Mouse (Mus musculus): Measurements from ENCODE around the gene Parp2. TPM values are rescaled to one million over a fixed set of nuclear protein-coding genes. Genes with fewer than 3 reads are reported as not detected.
"Not testable (repeated sequence)": the region's sequence is repeated elsewhere in the genome, so short reads cannot be mapped to it uniquely, and the experiment has no call there.

The Parp2 gene
- polyA plus RNA-seq, 1 experiment from 2014 or later: 40.9 TPM

GRCm38 (mm10) chr14:50795261-50795935, 12.2 kb upstream of the Parp2 start:
- no peak for DNase-seq (ENCODE audit: low spot score)
- Histone ChIP-seq H3K27me3 (ENCODE audit: control insufficient read depth, insufficient read depth, low read length) (no peaks in the 10 kb centered on the region), H3K9me3 (ENCODE audit: control insufficient read depth, low read length) (no peaks in the 10 kb centered on the region), H3K4me1 (replicated peaks; ENCODE audit: control insufficient read depth, insufficient read depth, low read length) (no peaks in the 10 kb centered on the region), H3K36me3 (replicated peaks; ENCODE audit: control insufficient read depth, insufficient read depth) (no peaks in the 10 kb centered on the region), H3K27ac (no peak overlapping the region), H3K4me3 (replicated peaks; ENCODE audit: low read length) (no peak overlapping the region), H3K9ac (no peak overlapping the region), H3K4me2 (replicated peaks) (no peak overlapping the region)
- WGBS: 93% methylated on average over 24 of the region's 24 CpGs
- ATAC-seq (ENCODE audit: low FRiP score): no peak

GRCm38 (mm10) chr14:50795965-50796364, 11.7 kb upstream of the Parp2 start:
- Histone ChIP-seq H3K27me3 (ENCODE audit: control insufficient read depth, insufficient read depth, low read length) (no peaks in the 10 kb centered on the region), H3K9me3 (ENCODE audit: control insufficient read depth, low read length) (no peaks in the 10 kb centered on the region), H3K9ac (no peak overlapping the region), H3K27ac (no peak overlapping the region), H3K4me3 (replicated peaks; ENCODE audit: low read length) (no peak overlapping the region), H3K4me2 (replicated peaks) (no peak overlapping the region), H3K4me1 (replicated peaks; ENCODE audit: control insufficient read depth, insufficient read depth, low read length) (no peaks in the 10 kb centered on the region), H3K36me3 (replicated peaks; ENCODE audit: control insufficient read depth, insufficient read depth) (no peaks in the 10 kb centered on the region)
- no peak for DNase-seq (ENCODE audit: low spot score)
- no peak for ATAC-seq (ENCODE audit: low FRiP score)
- WGBS: 89% methylated on average over 4 of the region's 4 CpGs

DNA sequence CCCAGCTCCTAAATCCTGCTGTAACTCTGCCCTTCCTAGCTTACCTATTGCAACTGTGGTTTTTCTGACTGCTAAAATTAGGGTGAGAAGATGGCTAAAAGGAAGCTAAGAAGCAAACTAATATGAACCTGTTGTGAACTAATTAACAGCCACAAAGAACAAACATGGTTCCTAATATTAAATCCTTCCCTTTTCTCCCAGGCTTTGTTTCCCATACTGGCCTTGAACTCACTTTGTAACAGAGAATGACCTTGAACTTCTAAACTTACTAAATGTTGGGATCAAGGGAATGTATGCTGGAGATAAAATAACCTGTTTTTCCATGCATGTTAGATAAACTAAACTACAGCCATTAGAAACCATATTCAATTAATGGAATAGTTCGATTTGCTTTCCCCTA, 11.2 kb upstream of the Parp2 start:
- H3K4me3 ChIP-seq (replicated peaks; ENCODE audit: low read length): no peak overlapping the region
- no peak overlapping the region for H3K27ac ChIP-seq
- no peaks in the 10 kb centered on the region for H3K9me3 ChIP-seq (ENCODE audit: control insufficient read depth, low read length)
- WGBS: 88% methylated on average over 1 of the region's 1 CpGs
- H3K27me3 ChIP-seq (ENCODE audit: control insufficient read depth, insufficient read depth, low read length): no peaks in the 10 kb centered on the region
- ATAC-seq (ENCODE audit: low FRiP score) (no peak), DNase-seq (ENCODE audit: low spot score) (no peak)
- no peaks in the 10 kb centered on the region for H3K36me3 ChIP-seq (replicated peaks; ENCODE audit: control insufficient read depth, insufficient read depth)
- no peaks in the 10 kb centered on the region for H3K4me1 ChIP-seq (replicated peaks; ENCODE audit: control insufficient read depth, insufficient read depth, low read length)
- no peak overlapping the region for H3K4me2 ChIP-seq (replicated peaks)
- H3K9ac ChIP-seq: no peak overlapping the region

GRCm38 (mm10) chr14:50798512-50798911, 9.1 kb upstream of the Parp2 start:
- DNase-seq (ENCODE audit: low spot score) (no peak), ATAC-seq (ENCODE audit: low FRiP score) (no peak)
- H3K4me3 ChIP-seq (replicated peaks; ENCODE audit: low read length): no peak overlapping the region
- H3K9me3 ChIP-seq (ENCODE audit: control insufficient read depth, low read length): no peaks in the 10 kb centered on the region
- no peaks in the 10 kb centered on the region for H3K36me3 ChIP-seq (replicated peaks; ENCODE audit: control insufficient read depth, insufficient read depth)
- no peak overlapping the region for H3K9ac ChIP-seq
- H3K27me3 ChIP-seq (ENCODE audit: control insufficient read depth, insufficient read depth, low read length): no peaks in the 10 kb centered on the region
- 68% methylated on average over 2 of the region's 2 CpGs for whole genome bisulfite sequencing
- H3K27ac ChIP-seq: no peak overlapping the region
- no peaks in the 10 kb centered on the region for H3K4me1 ChIP-seq (replicated peaks; ENCODE audit: control insufficient read depth, insufficient read depth, low read length)
- H3K4me2 ChIP-seq (replicated peaks): no peak overlapping the region

DNA sequence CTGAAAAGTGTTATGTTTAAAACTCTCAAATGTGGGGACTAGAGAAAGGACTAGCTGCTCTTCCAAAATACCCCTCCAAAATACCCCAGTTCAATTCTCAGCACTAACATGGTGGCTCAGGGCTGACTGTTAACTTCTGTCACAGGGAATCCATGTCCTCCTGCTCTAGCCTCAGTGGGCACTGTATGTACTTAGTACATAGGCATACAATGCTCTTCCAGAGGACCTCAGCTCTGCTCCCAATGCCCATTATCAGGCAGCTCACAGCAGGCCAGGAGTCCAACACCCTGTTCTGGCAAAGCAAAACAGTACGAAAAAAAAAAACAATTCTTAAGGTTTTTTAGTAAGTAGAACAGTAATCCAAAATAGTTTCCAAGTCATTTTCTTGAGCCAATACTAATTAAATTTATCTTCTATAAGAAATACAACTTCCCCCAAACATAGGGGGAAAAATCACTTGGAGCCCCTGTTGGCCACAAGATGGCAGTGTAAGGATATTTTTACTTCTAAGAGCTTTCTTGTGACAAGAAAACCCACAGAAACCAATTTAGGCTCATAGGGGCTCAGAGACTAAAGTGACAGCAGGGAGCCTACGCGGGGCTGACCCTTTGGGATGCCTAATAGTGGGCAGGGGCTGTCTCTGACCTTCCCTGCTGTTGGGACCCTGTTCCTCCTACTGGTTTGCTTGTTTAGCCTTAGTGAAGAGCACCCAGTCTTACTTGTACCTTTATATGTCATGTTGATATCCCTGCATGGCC, 8.0 kb upstream of the Parp2 start:
- WGBS: 3% methylated on average over 3 of the region's 3 CpGs
- H3K4me2 ChIP-seq (replicated peaks): no peak overlapping the region

DNA sequence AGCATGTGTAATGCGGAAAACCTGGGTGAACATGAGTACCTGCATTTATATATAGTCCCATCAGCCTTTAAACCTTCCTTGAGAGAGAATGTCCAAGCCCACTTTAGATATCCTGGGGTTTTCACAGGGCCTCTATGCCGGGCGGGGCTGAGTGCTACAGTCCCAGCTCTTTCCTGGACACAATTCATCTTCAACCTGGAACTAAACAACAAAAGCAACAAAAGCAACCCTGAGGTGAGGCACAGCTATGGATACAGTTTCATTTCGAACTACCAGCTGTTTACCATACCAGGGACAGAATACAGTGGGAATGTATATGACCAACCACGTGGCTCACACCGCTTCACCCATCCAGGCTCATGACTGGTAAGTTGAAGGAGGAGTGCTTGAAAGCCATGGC, 5.2 kb upstream of the Parp2 start:
- Histone ChIP-seq H3K36me3 (replicated peaks; ENCODE audit: control insufficient read depth, insufficient read depth) (no peaks in the 10 kb centered on the region), H3K27me3 (ENCODE audit: control insufficient read depth, insufficient read depth, low read length) (no peaks in the 10 kb centered on the region), H3K4me1 (replicated peaks; ENCODE audit: control insufficient read depth, insufficient read depth, low read length) (0 out of 2 replicates have a peak, but pooled peaks cover 7% of the 10 kb centered on the region), H3K9ac (no peak overlapping the region), H3K4me3 (replicated peaks; ENCODE audit: low read length) (no peak overlapping the region), H3K9me3 (ENCODE audit: control insufficient read depth, low read length) (no peaks in the 10 kb centered on the region), H3K4me2 (replicated peaks) (no peak overlapping the region), H3K27ac (no peak overlapping the region)
- 87% methylated on average over 6 of the region's 6 CpGs for WGBS
- no peak for DNase-seq (ENCODE audit: low spot score)
- no peak for ATAC-seq (ENCODE audit: low FRiP score)

More for the DNA sequence above, 8.0 kb upstream of the Parp2 start:
- Histone ChIP-seq H3K36me3 (replicated peaks; ENCODE audit: control insufficient read depth, insufficient read depth) (no peaks in the 10 kb centered on the region), H3K27ac (no peak overlapping the region), H3K4me3 (replicated peaks; ENCODE audit: low read length) (no peak overlapping the region), H3K9me3 (ENCODE audit: control insufficient read depth, low read length) (no peaks in the 10 kb centered on the region), H3K27me3 (ENCODE audit: control insufficient read depth, insufficient read depth, low read length) (no peaks in the 10 kb centered on the region), H3K9ac (no peak overlapping the region), H3K4me1 (replicated peaks; ENCODE audit: control insufficient read depth, insufficient read depth, low read length) (no peaks in the 10 kb centered on the region)
- DNase-seq (ENCODE audit: low spot score) (peak; percentile 78), ATAC-seq (ENCODE audit: low FRiP score) (no peak)

DNA sequence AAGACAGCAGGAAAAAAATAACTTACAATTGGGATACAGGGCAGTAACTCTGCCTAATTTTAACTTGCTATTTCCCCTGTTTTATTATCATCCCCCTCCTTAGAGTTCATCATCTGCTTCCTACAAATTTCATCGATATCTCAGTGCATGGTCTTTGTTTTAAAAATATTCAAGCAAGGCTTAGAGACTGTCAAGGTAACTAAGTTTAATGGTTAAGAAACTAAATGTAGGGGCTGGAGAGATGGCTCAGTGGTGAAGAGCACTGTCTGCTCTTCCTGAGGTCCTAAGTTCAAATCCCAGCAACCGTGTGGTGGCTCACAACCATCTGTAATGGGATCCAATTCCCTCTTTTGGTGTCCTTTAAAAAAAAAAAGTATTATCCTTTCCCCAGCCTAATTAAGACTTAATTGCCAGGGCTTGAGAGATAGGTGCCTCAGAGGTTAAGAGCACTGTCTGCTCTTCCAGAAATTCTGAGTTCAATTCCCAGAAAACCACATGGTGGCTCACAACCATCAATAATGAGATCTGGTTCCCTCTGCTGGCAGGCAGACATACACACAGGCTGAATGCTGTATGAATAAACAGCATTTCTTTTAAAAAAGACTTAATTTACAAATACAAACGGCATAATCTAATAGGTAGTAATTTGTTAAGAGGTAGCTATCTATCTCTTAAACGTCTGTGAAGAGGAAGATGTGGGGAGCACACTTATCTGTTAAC, 4.6 kb upstream of the Parp2 start:
- WGBS: 68% methylated on average over 4 of the region's 4 CpGs
- peak; percentile 48 for DNase-seq (ENCODE audit: low spot score)

DNA sequence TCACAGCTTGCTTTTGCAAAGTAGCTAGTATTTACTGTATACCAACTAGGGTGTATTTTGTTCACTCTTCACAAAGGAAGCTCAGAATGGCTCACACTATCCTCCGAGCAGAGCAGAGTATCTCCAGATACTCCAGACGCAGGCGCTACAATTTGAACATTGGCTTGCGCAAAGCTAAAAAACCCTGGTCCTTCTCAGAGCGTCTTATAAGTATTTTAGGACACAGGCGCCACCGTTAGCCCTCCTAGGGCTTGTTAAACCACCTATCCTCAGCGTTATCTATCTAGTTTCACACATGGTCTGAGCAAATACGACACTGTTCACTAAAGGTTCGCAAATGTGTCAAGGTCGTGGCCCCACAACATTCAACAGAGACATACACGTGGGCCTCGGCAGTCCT, 3.0 kb upstream of the Parp2 start:
- DNase-seq (ENCODE audit: low spot score): no peak
- no peaks in the 10 kb centered on the region for H3K27me3 ChIP-seq (ENCODE audit: control insufficient read depth, insufficient read depth, low read length)
- H3K36me3 ChIP-seq (replicated peaks; ENCODE audit: control insufficient read depth, insufficient read depth): no peaks in the 10 kb centered on the region
- no peak for ATAC-seq (ENCODE audit: low FRiP score)
- no peaks in the 10 kb centered on the region for H3K9me3 ChIP-seq (ENCODE audit: control insufficient read depth, low read length)
- H3K4me1 ChIP-seq (replicated peaks; ENCODE audit: control insufficient read depth, insufficient read depth, low read length): 0 out of 2 replicates have a peak, but pooled peaks cover 12% of the 10 kb centered on the region
- H3K4me3 ChIP-seq (replicated peaks; ENCODE audit: low read length): no peak overlapping the region
- H3K4me2 ChIP-seq (replicated peaks): no peak overlapping the region
- 75% methylated on average over 13 of the region's 13 CpGs for WGBS
- H3K27ac ChIP-seq: no peak overlapping the region
- H3K9ac ChIP-seq: no peak overlapping the region

More for the DNA sequence above, 4.6 kb upstream of the Parp2 start:
- 0 out of 2 replicates have a peak, but pooled peaks cover 7% of the 10 kb centered on the region for H3K4me1 ChIP-seq (replicated peaks; ENCODE audit: control insufficient read depth, insufficient read depth, low read length)
- H3K4me2 ChIP-seq (replicated peaks): no peak overlapping the region
- H3K9ac ChIP-seq: no peak overlapping the region
- no peak overlapping the region for H3K4me3 ChIP-seq (replicated peaks; ENCODE audit: low read length)
- no peaks in the 10 kb centered on the region for H3K27me3 ChIP-seq (ENCODE audit: control insufficient read depth, insufficient read depth, low read length)
- ATAC-seq (ENCODE audit: low FRiP score): no peak
- H3K9me3 ChIP-seq (ENCODE audit: control insufficient read depth, low read length): no peaks in the 10 kb centered on the region
- H3K27ac ChIP-seq: no peak overlapping the region
- H3K36me3 ChIP-seq (replicated peaks; ENCODE audit: control insufficient read depth, insufficient read depth): no peaks in the 10 kb centered on the region

GRCm38 (mm10) chr14:50806469-50806868, 1.2 kb upstream of the Parp2 start:
- not testable (repeated sequence) for DNase-seq (ENCODE audit: low spot score); H3K36me3 ChIP-seq (replicated peaks; ENCODE audit: control insufficient read depth, insufficient read depth); ATAC-seq (ENCODE audit: low FRiP score); H3K9me3 ChIP-seq (ENCODE audit: control insufficient read depth, low read length); H3K27me3 ChIP-seq (ENCODE audit: control insufficient read depth, insufficient read depth, low read length)
- H3K9ac ChIP-seq: peak overlapping the region; percentile 67; the same call in 1 of the 2 replicates
- 91% methylated on average over 5 of the region's 5 CpGs for WGBS
- H3K4me1 ChIP-seq (replicated peaks; ENCODE audit: control insufficient read depth, insufficient read depth, low read length): 0 out of 2 replicates have a peak, but pooled peaks cover 12% of the 10 kb centered on the region
- H3K4me3 ChIP-seq (replicated peaks; ENCODE audit: low read length): peak overlapping the region; percentile 55; the same call in 1 of the 2 replicates
- H3K4me2 ChIP-seq (replicated peaks): peak overlapping the region; percentile 55
- H3K27ac ChIP-seq: 0 out of 2 replicates have a peak overlapping the region, but pooled peaks have one; percentile 91

Data from hindbrain, embryonic 14.5 days (tissue).